Mouse (Mus musculus): ENCODE measurements around the gene Ablim1. TPM values are rescaled to one million over a fixed set of nuclear protein-coding genes. Genes with fewer than 3 reads are reported as not detected.

Ablim1 gene
- total and polyA plus RNA-seq, 2 experiments = 16.6 to 23.7 TPM

GRCm38 (mm10) chr19:57088804-57089369, 225.8 kb downstream of the Ablim1 start:
- H3K9ac ChIP-seq (ENCODE audit: low read depth, low read length) = no peak overlapping the region
- no peaks in the 10 kb centered on the region for H3K36me3 ChIP-seq (ENCODE audit: control insufficient read depth, insufficient read depth, low read length)
- no peaks in the 10 kb centered on the region for H3K4me1 ChIP-seq (ENCODE audit: control insufficient read depth, insufficient read depth, low read length)
- no peak overlapping the region for H3K27ac ChIP-seq (replicated peaks; ENCODE audit: insufficient read depth, low read depth, low read length)
- H3K79me2 ChIP-seq (ENCODE audit: control insufficient read depth, insufficient read depth, low read length) = no peaks in the 10 kb centered on the region
- no peaks in the 10 kb centered on the region for H3K27me3 ChIP-seq (ENCODE audit: control insufficient read depth, insufficient read depth, low read length)
- 91% methylated on average over 2 of the region's 2 CpGs for WGBS
- DNase-seq (ENCODE audit: extremely low read depth, low read depth, low spot score) = no peak
- H3K4me3 ChIP-seq (ENCODE audit: insufficient read depth, low read depth, low read length) = no peak overlapping the region
- TF ChIP-seq POLR2A (IDR thresholded peaks at IDR 0.05; ENCODE audit: extremely low read depth, insufficient read depth, low read length) (no peak), CTCF (IDR thresholded peaks at IDR 0.05; ENCODE audit: low read depth, low read length) (no peak)

- Histone ChIP-seq H3K36me3 (ENCODE audit: control insufficient read depth, insufficient read depth, low read length) (no peaks in the 10 kb centered on the region), H3K27me3 (ENCODE audit: control insufficient read depth, insufficient read depth, low read length) (no peaks in the 10 kb centered on the region), H3K79me2 (ENCODE audit: control insufficient read depth, insufficient read depth, low read length) (no peaks in the 10 kb centered on the region), H3K4me1 (ENCODE audit: control insufficient read depth, insufficient read depth, low read length) (no peaks in the 10 kb centered on the region), H3K9ac (ENCODE audit: low read depth, low read length) (no peak overlapping the region), H3K27ac (replicated peaks; ENCODE audit: insufficient read depth, low read depth, low read length) (no peak overlapping the region), H3K4me3 (ENCODE audit: insufficient read depth, low read depth, low read length) (no peak overlapping the region)
- no peak for DNase-seq (ENCODE audit: extremely low read depth, low read depth, low spot score)
- 93% methylated on average over 5 of the region's 5 CpGs for WGBS
- TF ChIP-seq POLR2A (IDR thresholded peaks at IDR 0.05; ENCODE audit: extremely low read depth, insufficient read depth, low read length) (no peak), CTCF (IDR thresholded peaks at IDR 0.05; ENCODE audit: low read depth, low read length) (no peak)
These were observed 230.1 kb downstream of the Ablim1 start for GRCm38 (mm10) chr19:57084520-57085166.

- Histone ChIP-seq H3K79me2 (ENCODE audit: control insufficient read depth, insufficient read depth, low read length) (no peaks in the 10 kb centered on the region), H3K36me3 (ENCODE audit: control insufficient read depth, insufficient read depth, low read length) (no peaks in the 10 kb centered on the region), H3K27me3 (ENCODE audit: control insufficient read depth, insufficient read depth, low read length) (no peaks in the 10 kb centered on the region), H3K4me3 (ENCODE audit: insufficient read depth, low read depth, low read length) (no peak overlapping the region), H3K27ac (replicated peaks; ENCODE audit: insufficient read depth, low read depth, low read length) (no peak overlapping the region), H3K9ac (ENCODE audit: low read depth, low read length) (no peak overlapping the region), H3K4me1 (ENCODE audit: control insufficient read depth, insufficient read depth, low read length) (no peaks in the 10 kb centered on the region)
- 93% methylated on average over 2 of the region's 2 CpGs for WGBS
- no peak for TF ChIP-seq CTCF (IDR thresholded peaks at IDR 0.05; ENCODE audit: low read depth, low read length)
- TF ChIP-seq POLR2A (IDR thresholded peaks at IDR 0.05; ENCODE audit: extremely low read depth, insufficient read depth, low read length) = no peak
- no peak for DNase-seq (ENCODE audit: extremely low read depth, low read depth, low spot score)
These were observed 230.8 kb downstream of the Ablim1 start for GRCm38 (mm10) chr19:57083887-57084286.

- no peak overlapping the region for H3K27ac ChIP-seq (replicated peaks; ENCODE audit: insufficient read depth, low read depth, low read length)
- H3K27me3 ChIP-seq (ENCODE audit: control insufficient read depth, insufficient read depth, low read length) = no peaks in the 10 kb centered on the region
- no peak overlapping the region for H3K9ac ChIP-seq (ENCODE audit: low read depth, low read length)
- H3K79me2 ChIP-seq (ENCODE audit: control insufficient read depth, insufficient read depth, low read length) = no peaks in the 10 kb centered on the region
- H3K4me3 ChIP-seq (ENCODE audit: insufficient read depth, low read depth, low read length) = no peak overlapping the region
- no peaks in the 10 kb centered on the region for H3K36me3 ChIP-seq (ENCODE audit: control insufficient read depth, insufficient read depth, low read length)
- DNase-seq (ENCODE audit: extremely low read depth, low read depth, low spot score) = no peak
- WGBS = 91% methylated on average over 10 of the region's 10 CpGs
- H3K4me1 ChIP-seq (ENCODE audit: control insufficient read depth, insufficient read depth, low read length) = no peaks in the 10 kb centered on the region
- TF ChIP-seq POLR2A (IDR thresholded peaks at IDR 0.05; ENCODE audit: extremely low read depth, insufficient read depth, low read length) (no peak), CTCF (IDR thresholded peaks at IDR 0.05; ENCODE audit: low read depth, low read length) (no peak)
These were observed 231.6 kb downstream of the Ablim1 start for GRCm38 (mm10) chr19:57083183-57083555.

- Histone ChIP-seq H3K79me2 (ENCODE audit: control insufficient read depth, insufficient read depth, low read length) (no peaks in the 10 kb centered on the region), H3K27me3 (ENCODE audit: control insufficient read depth, insufficient read depth, low read length) (no peaks in the 10 kb centered on the region), H3K36me3 (ENCODE audit: control insufficient read depth, insufficient read depth, low read length) (no peaks in the 10 kb centered on the region), H3K9ac (ENCODE audit: low read depth, low read length) (no peak overlapping the region), H3K4me1 (ENCODE audit: control insufficient read depth, insufficient read depth, low read length) (no peaks in the 10 kb centered on the region), H3K4me3 (ENCODE audit: insufficient read depth, low read depth, low read length) (no peak overlapping the region), H3K27ac (replicated peaks; ENCODE audit: insufficient read depth, low read depth, low read length) (no peak overlapping the region)
- DNase-seq (ENCODE audit: extremely low read depth, low read depth, low spot score) = no peak
- TF ChIP-seq POLR2A (IDR thresholded peaks at IDR 0.05; ENCODE audit: extremely low read depth, insufficient read depth, low read length) (no peak), CTCF (IDR thresholded peaks at IDR 0.05; ENCODE audit: low read depth, low read length) (no peak)
- WGBS = 84% methylated on average over 17 of the region's 17 CpGs
These were observed 232.1 kb downstream of the Ablim1 start for GRCm38 (mm10) chr19:57082454-57083182.

GRCm38 (mm10) chr19:57081536-57081935, 233.2 kb downstream of the Ablim1 start:
- H3K27me3 ChIP-seq (ENCODE audit: control insufficient read depth, insufficient read depth, low read length) = no peaks in the 10 kb centered on the region
- no peak for DNase-seq (ENCODE audit: extremely low read depth, low read depth, low spot score)
- 50% methylated on average over 4 of the region's 4 CpGs for WGBS
- H3K36me3 ChIP-seq (ENCODE audit: control insufficient read depth, insufficient read depth, low read length) = no peaks in the 10 kb centered on the region
- H3K27ac ChIP-seq (replicated peaks; ENCODE audit: insufficient read depth, low read depth, low read length) = no peak overlapping the region
- H3K79me2 ChIP-seq (ENCODE audit: control insufficient read depth, insufficient read depth, low read length) = no peaks in the 10 kb centered on the region
- TF ChIP-seq POLR2A (IDR thresholded peaks at IDR 0.05; ENCODE audit: extremely low read depth, insufficient read depth, low read length) (no peak), CTCF (IDR thresholded peaks at IDR 0.05; ENCODE audit: low read depth, low read length) (no peak)
- no peak overlapping the region for H3K9ac ChIP-seq (ENCODE audit: low read depth, low read length)
- no peaks in the 10 kb centered on the region for H3K4me1 ChIP-seq (ENCODE audit: control insufficient read depth, insufficient read depth, low read length)
- no peak overlapping the region for H3K4me3 ChIP-seq (ENCODE audit: insufficient read depth, low read depth, low read length)

All from liver, adult 2 months (tissue).